Mouse (Mus musculus): Measurements from ENCODE around the gene Timm9.
"Not testable (repeated sequence)": the region's sequence is repeated elsewhere in the genome, so short reads cannot be mapped to it uniquely, and the experiment has no call there.

Gene Timm9

DNA sequence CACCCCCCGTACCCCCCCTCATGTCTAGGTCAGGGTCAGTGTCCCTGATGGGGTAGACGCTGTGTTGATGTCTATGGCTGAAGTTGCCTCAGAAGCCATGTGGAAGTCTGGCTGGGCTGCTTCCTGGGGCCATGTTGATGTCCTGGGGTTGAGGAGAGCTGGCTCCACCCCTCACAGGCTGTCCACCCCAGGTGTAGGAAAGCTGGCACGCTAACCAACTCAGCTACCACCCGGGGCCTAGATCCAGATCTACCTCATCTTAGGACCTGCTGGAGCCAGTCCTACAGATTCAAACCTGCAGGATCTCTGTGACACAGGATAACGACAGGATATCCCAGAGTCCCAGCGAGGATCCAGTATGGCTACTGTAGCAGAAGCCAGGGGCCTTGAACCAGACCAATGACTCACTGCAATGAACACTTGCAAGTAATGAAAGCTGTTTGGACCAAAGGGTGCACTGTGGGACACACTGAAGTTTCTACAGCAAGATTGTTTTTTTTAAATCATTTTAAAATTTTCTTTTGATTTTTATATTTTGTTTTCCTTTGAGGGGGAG is 29.2 kb downstream of the Timm9 start:
- DNase-seq (ENCODE audit: low read depth), result no peak

DNA sequence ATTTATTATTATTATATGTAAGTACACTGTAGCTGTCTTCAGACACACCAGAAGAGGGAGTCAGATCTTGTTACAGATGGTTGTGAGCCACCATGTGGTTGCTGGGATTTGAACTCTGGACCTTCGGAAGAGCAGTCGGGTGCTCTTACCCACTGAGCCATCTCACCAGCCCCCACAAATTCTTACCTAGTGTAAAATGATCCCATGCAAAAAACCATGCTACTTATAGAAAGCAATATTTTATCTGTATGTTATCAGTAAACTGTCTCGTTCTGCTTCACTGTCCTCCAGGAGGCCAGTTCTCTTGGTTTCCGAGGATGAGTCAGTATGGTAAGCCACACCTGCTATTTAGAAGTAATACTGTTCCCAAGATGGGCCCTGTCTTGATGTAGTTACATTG is 32.2 kb downstream of the Timm9 start:
- not testable (repeated sequence) for DNase-seq (ENCODE audit: low read depth)

DNA sequence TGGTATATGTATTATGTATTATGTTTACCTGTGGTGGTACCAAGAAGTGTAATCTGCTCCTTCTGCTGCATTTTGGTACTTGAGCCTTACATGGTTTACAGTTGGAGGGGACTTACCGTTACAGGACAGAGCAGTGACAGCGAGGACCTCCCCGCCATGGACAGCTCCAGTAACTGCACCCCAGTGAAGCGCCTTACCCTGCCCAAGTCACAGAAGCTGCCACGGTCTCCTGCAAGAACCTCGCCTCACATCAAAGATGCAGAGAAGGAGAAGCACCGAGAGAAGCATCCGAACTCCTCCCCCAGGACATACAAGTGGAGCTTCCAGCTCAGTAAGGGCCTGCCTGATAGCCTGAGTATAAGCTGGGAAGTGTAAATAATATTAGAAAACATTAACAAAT is 50.2 kb downstream of the Timm9 start:
- no peak for DNase-seq (ENCODE audit: low read depth)
